Mouse (Mus musculus): Measurements from ENCODE around the gene Tcea3. TPM values are rescaled to one million over a fixed set of nuclear protein-coding genes. Genes with fewer than 3 reads are reported as not detected.

Gene Tcea3
- polyA plus RNA-seq, 1 experiment, result 57.1 TPM

GRCm38 (mm10) chr4:136268912-136269311 lies 21.4 kb downstream of the Tcea3 start:
- no peak overlapping the region for H3K4me3 ChIP-seq (ENCODE audit: low read depth, low read length)
- H3K27ac ChIP-seq (ENCODE audit: insufficient read depth, low read length), result no peak overlapping the region
- no peak for TF ChIP-seq CTCF (IDR thresholded peaks at IDR 0.05; ENCODE audit: low read depth, low read length)
- TF ChIP-seq POLR2A (IDR thresholded peaks at IDR 0.05; ENCODE audit: insufficient read depth, low read length), result no peak
- TF ChIP-seq EP300 (IDR thresholded peaks at IDR 0.05; ENCODE audit: insufficient read depth, low read depth, low read length), result no peak
- 0 out of 2 replicates have a peak, but pooled peaks cover 5% of the 10 kb centered on the region for H3K9me3 ChIP-seq (replicated peaks; ENCODE audit: control insufficient read depth, insufficient read depth, low read length, poor library complexity, severe bottlenecking)
- no peaks in the 10 kb centered on the region for H3K27me3 ChIP-seq (ENCODE audit: control insufficient read depth, insufficient read depth, low read length, poor library complexity, severe bottlenecking)
- H3K9ac ChIP-seq (ENCODE audit: low read depth, poor library complexity, severe bottlenecking), result no peak overlapping the region
- no peaks in the 10 kb centered on the region for H3K36me3 ChIP-seq (ENCODE audit: control insufficient read depth, insufficient read depth, low read length, poor library complexity, severe bottlenecking)
- no peaks in the 10 kb centered on the region for H3K4me1 ChIP-seq (ENCODE audit: control insufficient read depth, insufficient read depth, low read length)

- Histone ChIP-seq H3K9me3 (replicated peaks; ENCODE audit: control insufficient read depth, insufficient read depth, low read length, poor library complexity, severe bottlenecking) (0 out of 2 replicates have a peak, but pooled peaks cover 9% of the 10 kb centered on the region), H3K36me3 (ENCODE audit: control insufficient read depth, insufficient read depth, low read length, poor library complexity, severe bottlenecking) (no peaks in the 10 kb centered on the region), H3K27ac (ENCODE audit: insufficient read depth, low read length) (no peak overlapping the region), H3K27me3 (ENCODE audit: control insufficient read depth, insufficient read depth, low read length, poor library complexity, severe bottlenecking) (no peaks in the 10 kb centered on the region), H3K9ac (ENCODE audit: low read depth, poor library complexity, severe bottlenecking) (no peak overlapping the region), H3K4me3 (ENCODE audit: low read depth, low read length) (no peak overlapping the region), H3K4me1 (ENCODE audit: control insufficient read depth, insufficient read depth, low read length) (no peaks in the 10 kb centered on the region)
- TF ChIP-seq EP300 (IDR thresholded peaks at IDR 0.05; ENCODE audit: insufficient read depth, low read depth, low read length) (no peak), CTCF (IDR thresholded peaks at IDR 0.05; ENCODE audit: low read depth, low read length) (no peak), POLR2A (IDR thresholded peaks at IDR 0.05; ENCODE audit: insufficient read depth, low read length) (no peak)
Measured at GRCm38 (mm10) chr4:136270648-136271047, 23.1 kb downstream of the Tcea3 start.

GRCm38 (mm10) chr4:136281097-136281496 lies 33.6 kb downstream of the Tcea3 start:
- Histone ChIP-seq H3K4me3 (ENCODE audit: low read depth, low read length) (no peak overlapping the region), H3K4me1 (ENCODE audit: control insufficient read depth, insufficient read depth, low read length) (no peaks in the 10 kb centered on the region), H3K9me3 (replicated peaks; ENCODE audit: control insufficient read depth, insufficient read depth, low read length, poor library complexity, severe bottlenecking) (no peaks in the 10 kb centered on the region), H3K27ac (ENCODE audit: insufficient read depth, low read length) (no peak overlapping the region), H3K27me3 (ENCODE audit: control insufficient read depth, insufficient read depth, low read length, poor library complexity, severe bottlenecking) (no peaks in the 10 kb centered on the region), H3K9ac (ENCODE audit: low read depth, poor library complexity, severe bottlenecking) (no peak overlapping the region), H3K36me3 (ENCODE audit: control insufficient read depth, insufficient read depth, low read length, poor library complexity, severe bottlenecking) (no peaks in the 10 kb centered on the region)
- TF ChIP-seq EP300 (IDR thresholded peaks at IDR 0.05; ENCODE audit: insufficient read depth, low read depth, low read length), result no peak

- Histone ChIP-seq H3K9me3 (replicated peaks; ENCODE audit: control insufficient read depth, insufficient read depth, low read length, poor library complexity, severe bottlenecking) (no peaks in the 10 kb centered on the region), H3K27ac (ENCODE audit: insufficient read depth, low read length) (no peak overlapping the region), H3K36me3 (ENCODE audit: control insufficient read depth, insufficient read depth, low read length, poor library complexity, severe bottlenecking) (no peaks in the 10 kb centered on the region), H3K9ac (ENCODE audit: low read depth, poor library complexity, severe bottlenecking) (no peak overlapping the region), H3K4me3 (ENCODE audit: low read depth, low read length) (no peak overlapping the region), H3K27me3 (ENCODE audit: control insufficient read depth, insufficient read depth, low read length, poor library complexity, severe bottlenecking) (no peaks in the 10 kb centered on the region), H3K4me1 (ENCODE audit: control insufficient read depth, insufficient read depth, low read length) (no peaks in the 10 kb centered on the region)
- TF ChIP-seq POLR2A (IDR thresholded peaks at IDR 0.05; ENCODE audit: insufficient read depth, low read length), result no peak
- no peak for TF ChIP-seq EP300 (IDR thresholded peaks at IDR 0.05; ENCODE audit: insufficient read depth, low read depth, low read length)
- no peak for TF ChIP-seq CTCF (IDR thresholded peaks at IDR 0.05; ENCODE audit: low read depth, low read length)
Measured at GRCm38 (mm10) chr4:136281611-136282010, 34.1 kb downstream of the Tcea3 start.

DNA sequence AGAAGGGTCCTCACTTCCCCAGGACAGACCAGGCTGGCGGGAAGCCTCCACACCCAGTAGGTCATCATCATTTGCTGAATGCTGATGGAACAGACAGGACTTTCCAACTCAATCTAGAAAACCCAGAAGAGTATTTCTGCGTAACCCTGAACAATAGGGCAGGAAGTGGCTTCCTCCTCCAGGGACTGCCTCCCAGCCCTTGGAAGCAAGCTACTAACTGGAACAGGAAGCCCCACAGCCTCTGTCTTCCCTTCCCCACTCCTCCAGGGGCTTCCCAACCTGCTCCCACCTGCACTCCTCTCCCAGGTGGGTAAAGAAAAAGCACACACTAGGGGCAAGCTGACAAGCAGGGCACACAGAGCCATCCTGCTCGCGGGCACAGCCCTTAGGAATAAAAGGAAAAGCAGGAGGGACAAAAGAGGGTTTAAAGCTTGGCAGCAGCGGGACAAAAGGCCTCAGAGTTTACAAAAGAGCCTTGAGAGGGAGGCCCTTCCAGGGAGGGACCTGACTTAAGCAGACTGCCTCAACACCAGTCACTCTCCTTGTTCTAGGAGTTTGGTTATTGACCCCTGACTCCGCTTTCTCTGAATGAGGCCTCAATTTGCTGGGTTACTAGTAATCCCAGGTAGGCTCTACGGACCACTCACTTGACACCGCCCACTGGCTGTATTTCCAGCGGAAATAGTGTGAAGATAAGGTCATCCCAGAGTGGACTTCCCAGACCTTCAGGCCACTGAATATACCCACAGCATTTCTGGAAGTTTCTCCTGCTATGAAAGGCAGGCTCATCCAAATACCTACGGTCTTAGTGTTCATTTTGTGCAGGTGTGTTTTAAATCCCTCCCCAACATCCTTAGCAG lies 35.3 kb downstream of the Tcea3 start:
- Histone ChIP-seq H3K27me3 (ENCODE audit: control insufficient read depth, insufficient read depth, low read length, poor library complexity, severe bottlenecking) (no peaks in the 10 kb centered on the region), H3K4me1 (ENCODE audit: control insufficient read depth, insufficient read depth, low read length) (no peaks in the 10 kb centered on the region), H3K9ac (ENCODE audit: low read depth, poor library complexity, severe bottlenecking) (no peak overlapping the region), H3K36me3 (ENCODE audit: control insufficient read depth, insufficient read depth, low read length, poor library complexity, severe bottlenecking) (no peaks in the 10 kb centered on the region), H3K4me3 (ENCODE audit: low read depth, low read length) (no peak overlapping the region), H3K9me3 (replicated peaks; ENCODE audit: control insufficient read depth, insufficient read depth, low read length, poor library complexity, severe bottlenecking) (no peaks in the 10 kb centered on the region), H3K27ac (ENCODE audit: insufficient read depth, low read length) (no peak overlapping the region)
- no peak for TF ChIP-seq EP300 (IDR thresholded peaks at IDR 0.05; ENCODE audit: insufficient read depth, low read depth, low read length)
- no peak for TF ChIP-seq POLR2A (IDR thresholded peaks at IDR 0.05; ENCODE audit: insufficient read depth, low read length)
- no peak for TF ChIP-seq CTCF (IDR thresholded peaks at IDR 0.05; ENCODE audit: low read depth, low read length)

DNA sequence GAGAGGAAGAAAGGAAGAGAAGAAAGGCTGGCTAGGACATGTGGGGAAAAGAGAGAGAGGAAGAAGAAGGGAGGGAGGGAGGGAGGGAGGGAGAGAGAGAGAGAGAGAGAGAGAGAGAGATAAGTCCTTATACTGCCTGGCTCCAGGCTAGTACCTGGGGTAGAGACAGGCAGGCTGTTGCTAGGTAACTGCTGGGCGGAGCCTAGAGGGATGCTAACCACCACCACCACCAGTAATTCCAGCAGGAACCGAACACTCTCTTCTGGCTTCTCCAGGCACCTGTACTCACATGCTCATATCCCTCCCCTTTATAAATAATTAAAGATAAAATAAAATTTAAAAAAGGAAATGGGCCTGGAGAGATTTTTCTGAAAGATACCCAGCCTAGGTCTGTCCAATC lies 36.3 kb downstream of the Tcea3 start:
- TF ChIP-seq EP300 (IDR thresholded peaks at IDR 0.05; ENCODE audit: insufficient read depth, low read depth, low read length) (no peak), POLR2A (IDR thresholded peaks at IDR 0.05; ENCODE audit: insufficient read depth, low read length) (no peak), CTCF (IDR thresholded peaks at IDR 0.05; ENCODE audit: low read depth, low read length) (no peak)
- no peaks in the 10 kb centered on the region for H3K27me3 ChIP-seq (ENCODE audit: control insufficient read depth, insufficient read depth, low read length, poor library complexity, severe bottlenecking)
- no peaks in the 10 kb centered on the region for H3K36me3 ChIP-seq (ENCODE audit: control insufficient read depth, insufficient read depth, low read length, poor library complexity, severe bottlenecking)
- no peaks in the 10 kb centered on the region for H3K9me3 ChIP-seq (replicated peaks; ENCODE audit: control insufficient read depth, insufficient read depth, low read length, poor library complexity, severe bottlenecking)
- H3K4me3 ChIP-seq (ENCODE audit: low read depth, low read length), result no peak overlapping the region
- no peak overlapping the region for H3K27ac ChIP-seq (ENCODE audit: insufficient read depth, low read length)
- no peaks in the 10 kb centered on the region for H3K4me1 ChIP-seq (ENCODE audit: control insufficient read depth, insufficient read depth, low read length)
- no peak overlapping the region for H3K9ac ChIP-seq (ENCODE audit: low read depth, poor library complexity, severe bottlenecking)
